Mouse (Mus musculus): ENCODE measurements around the gene Grid2. TPM values are rescaled to one million over a fixed set of nuclear protein-coding genes. Genes with fewer than 3 reads are reported as not detected.
A peak's percentile ranks its signal among the peaks of the same experiment; 100 is the strongest.

Gene Grid2
- polyA plus RNA-seq, 1 experiment from 2014 or later: not detected

- TF ChIP-seq CTCF (IDR thresholded peaks at IDR 0.05): peak; percentile 20
- ChIA-PET POLR2A (no interaction called here), CTCF (no interaction called here)
- DNase-seq (ENCODE audit: low read depth, low spot score): no peak
- in situ Hi-C loops (cut with MboI; ENCODE audit: low pct_unique_long_range_greater_than_20kb): no loop called here
- H3K27me3 ChIP-seq: no peaks in the 10 kb centered on the region
- ATAC-seq: no peak
These were observed 1352.3 kb downstream of the Grid2 start for GRCm38 (mm10) chr6:64607942-64608341.

GRCm38 (mm10) chr6:64616843-64617242, 1361.2 kb downstream of the Grid2 start:
- no peak for TF ChIP-seq CTCF (IDR thresholded peaks at IDR 0.05)
- POLR2A ChIA-PET: no interaction called here
- no peak for DNase-seq (ENCODE audit: low read depth, low spot score)
- H3K27me3 ChIP-seq: peaks cover 11% of the 10 kb centered on the region
- CTCF ChIA-PET: no interaction called here
- no peak for ATAC-seq
- in situ Hi-C loops (cut with MboI; ENCODE audit: low pct_unique_long_range_greater_than_20kb): no loop called here

GRCm38 (mm10) chr6:64617417-64618135, 1361.9 kb downstream of the Grid2 start:
- H3K27me3 ChIP-seq: peaks cover 11% of the 10 kb centered on the region
- in situ Hi-C loops (cut with MboI; ENCODE audit: low pct_unique_long_range_greater_than_20kb): no loop called here
- DNase-seq (ENCODE audit: low read depth, low spot score) (no peak), ATAC-seq (no peak)
- ChIA-PET POLR2A (no interaction called here), CTCF (no interaction called here)
- TF ChIP-seq CTCF (IDR thresholded peaks at IDR 0.05): no peak

- no peak for TF ChIP-seq CTCF (IDR thresholded peaks at IDR 0.05)
- POLR2A ChIA-PET: no interaction called here
- in situ Hi-C loops (cut with MboI; ENCODE audit: low pct_unique_long_range_greater_than_20kb): no loop called here
- no peak for ATAC-seq
- CTCF ChIA-PET: no interaction called here
- peaks cover 10% of the 10 kb centered on the region for H3K27me3 ChIP-seq
- no peak for DNase-seq (ENCODE audit: low read depth, low spot score)
These were observed 1367.7 kb downstream of the Grid2 start for GRCm38 (mm10) chr6:64623404-64623803.

- no peak for TF ChIP-seq CTCF (IDR thresholded peaks at IDR 0.05)
- ChIA-PET CTCF (interaction anchor here (1.1 kb wide), 1 partner anchor 14 kb away, joined by 3 read pairs; no protein-coding TSS in a partner anchor), POLR2A (no interaction called here)
- H3K27me3 ChIP-seq: no peaks in the 10 kb centered on the region
- in situ Hi-C loops (cut with MboI; ENCODE audit: low pct_unique_long_range_greater_than_20kb): no loop called here
- ATAC-seq (no peak), DNase-seq (ENCODE audit: low read depth, low spot score) (no peak)
These were observed 1392.0 kb downstream of the Grid2 start for GRCm38 (mm10) chr6:64647661-64648060.

GRCm38 (mm10) chr6:64648196-64648595, 1392.5 kb downstream of the Grid2 start:
- no peak for TF ChIP-seq CTCF (IDR thresholded peaks at IDR 0.05)
- no peaks in the 10 kb centered on the region for H3K27me3 ChIP-seq
- ChIA-PET CTCF (no interaction called here), POLR2A (no interaction called here)
- DNase-seq (ENCODE audit: low read depth, low spot score): no peak
- no peak for ATAC-seq
- in situ Hi-C loops (cut with MboI; ENCODE audit: low pct_unique_long_range_greater_than_20kb): no loop called here

- DNase-seq (ENCODE audit: low read depth, low spot score) (peak; percentile 6), ATAC-seq (peak; percentile 71)
- CTCF ChIA-PET: interaction anchor here (1.2 to 1.9 kb wide), 2 partner anchors 12 to 28 kb away, joined by 3 to 6 read pairs; no protein-coding TSS in a partner anchor
- no peaks in the 10 kb centered on the region for H3K27me3 ChIP-seq
- POLR2A ChIA-PET: no interaction called here
- peak; percentile 76 for TF ChIP-seq CTCF (IDR thresholded peaks at IDR 0.05)
- in situ Hi-C loops (cut with MboI; ENCODE audit: low pct_unique_long_range_greater_than_20kb): no loop called here
These were observed 1393.9 kb downstream of the Grid2 start for GRCm38 (mm10) chr6:64649296-64650226.

- ChIA-PET POLR2A (no interaction called here), CTCF (interaction anchor here (0.9 to 1.9 kb wide), 2 partner anchors 11 to 12 kb away, joined by 3 to 6 read pairs; no protein-coding TSS in a partner anchor)
- TF ChIP-seq CTCF (IDR thresholded peaks at IDR 0.05): no peak
- in situ Hi-C loops (cut with MboI; ENCODE audit: low pct_unique_long_range_greater_than_20kb): no loop called here
- no peak for ATAC-seq
- no peaks in the 10 kb centered on the region for H3K27me3 ChIP-seq
- no peak for DNase-seq (ENCODE audit: low read depth, low spot score)
These were observed 1395.1 kb downstream of the Grid2 start for GRCm38 (mm10) chr6:64650765-64651164.

- in situ Hi-C loops (cut with MboI; ENCODE audit: low pct_unique_long_range_greater_than_20kb): no loop called here
- ATAC-seq (no peak), DNase-seq (ENCODE audit: low read depth, low spot score) (no peak)
- ChIA-PET CTCF (no interaction called here), POLR2A (no interaction called here)
- H3K27me3 ChIP-seq: peaks cover 3% of the 10 kb centered on the region
- TF ChIP-seq CTCF (IDR thresholded peaks at IDR 0.05): no peak
These were observed 1415.3 kb downstream of the Grid2 start for GRCm38 (mm10) chr6:64671010-64671409.

- peaks cover 12% of the 10 kb centered on the region for H3K27me3 ChIP-seq
- TF ChIP-seq CTCF (IDR thresholded peaks at IDR 0.05): no peak
- ATAC-seq (no peak), DNase-seq (ENCODE audit: low read depth, low spot score) (no peak)
- ChIA-PET POLR2A (no interaction called here), CTCF (no interaction called here)
- in situ Hi-C loops (cut with MboI; ENCODE audit: low pct_unique_long_range_greater_than_20kb): no loop called here
These were observed 1423.1 kb downstream of the Grid2 start for GRCm38 (mm10) chr6:64678815-64679214.

- ChIA-PET POLR2A (no interaction called here), CTCF (no interaction called here)
- TF ChIP-seq CTCF (IDR thresholded peaks at IDR 0.05): peak; percentile 47
- DNase-seq (ENCODE audit: low read depth, low spot score) (no peak), ATAC-seq (no peak)
- peaks cover 11% of the 10 kb centered on the region for H3K27me3 ChIP-seq
- in situ Hi-C loops (cut with MboI; ENCODE audit: low pct_unique_long_range_greater_than_20kb): no loop called here
These were observed 1428.3 kb downstream of the Grid2 start for GRCm38 (mm10) chr6:64683974-64684373.
